Mouse (Mus musculus) limb, embryonic 11.5 days (tissue): Measurements from ENCODE around the gene Mei1. TPM values are rescaled to one million over a fixed set of nuclear protein-coding genes. Genes with fewer than 3 reads are reported as not detected.

Source experiments
- ATAC-seq: fragments of 200-750 bp; cut with Nextera tagmentation; 2 replicates; pipeline ENCODE4 v1.8.0; 2017; ENCODE audit warnings: low read depth; ENCODE audit not compliant: insufficient number of reproducible peaks, low FRiP score, low TSS enrichment
- DNase-seq: peaks from one replicate; pipeline ENCODE4 v3.0.0-alpha.2; 2015; ENCODE audit warnings: low spot score
- H3K27ac ChIP-seq: fragments of 300-500 bp; sonication (generic); replicated peaks from 2 replicates; pipeline ENCODE4 v1.5.1; 2014; ENCODE audit warnings: low read depth, mild to moderate bottlenecking, low read length
- H3K27me3 ChIP-seq: fragments of 300-500 bp; sonication (generic); 2 replicates; pipeline ENCODE4 v1.6.1; 2014; ENCODE audit warnings: mild to moderate bottlenecking, low read length, mixed read lengths; ENCODE audit not compliant: control insufficient read depth, insufficient read depth
- H3K36me3 ChIP-seq: fragments of 300-500 bp; sonication (generic); 2 replicates; pipeline ENCODE4 v1.6.1; 2014; ENCODE audit warnings: mild to moderate bottlenecking, low read length, moderate library complexity, mixed read lengths; ENCODE audit not compliant: control insufficient read depth, insufficient read depth
- H3K4me1 ChIP-seq: fragments of 300-500 bp; sonication (generic); 2 replicates; pipeline ENCODE4 v1.6.1; 2014; ENCODE audit warnings: low read length, mixed read lengths; ENCODE audit not compliant: control insufficient read depth, insufficient read depth
- H3K4me2 ChIP-seq: fragments of 300-500 bp; sonication (generic); 2 replicates; pipeline ENCODE4 v1.6.1; 2014; ENCODE audit warnings: low read depth, mild to moderate bottlenecking, moderate library complexity; ENCODE audit not compliant: severe bottlenecking
- H3K4me3 ChIP-seq: fragments of 300-500 bp; sonication (generic); 2 replicates; pipeline ENCODE4 v1.5.1; 2014; ENCODE audit warnings: low read depth, low read length
- H3K9ac ChIP-seq: fragments of 300-500 bp; sonication (generic); 2 replicates; pipeline ENCODE4 v1.6.1; 2014; ENCODE audit warnings: mild to moderate bottlenecking, low read length
- H3K9me3 ChIP-seq: fragments of 300-500 bp; sonication (generic); 2 replicates; pipeline ENCODE4 v1.6.1; 2016; ENCODE audit warnings: low read length; ENCODE audit not compliant: control insufficient read depth
- WGBS: fragments of 180-500 bp; shearing (Covaris S2); extraction: QIAGEN DNeasy Blood & Tissue Kit; methylation state at CpG from one replicate; pipeline ENCODE4 v1.1.7; 2014; 5-methylcytosine and 5-hydroxymethylcytosine counted together
- polyA plus RNA-seq: library from polyadenylated mRNA; unstranded; fragments of >200 nt; fragmentation: Nextera tagmentation; extraction: Ambion mirVana; gene quantifications from 2 replicates; pipeline ENCODE4 v1.2.1, GENCODE M21; 2014

The Mei1 gene
- polyA plus RNA-seq, 1 experiment from 2014 or later, result 0.05 TPM

- ATAC-seq (no peak), DNase-seq (no peak)
- Histone ChIP-seq H3K9me3 (no peaks in the 10 kb centered on the region), H3K4me2 (no peak overlapping the region), H3K4me1 (peaks cover 18% of the 10 kb centered on the region), H3K9ac (no peak overlapping the region), H3K4me3 (no peak overlapping the region), H3K27me3 (no peaks in the 10 kb centered on the region), H3K27ac (peak overlapping the region; percentile 2; the same call in 1 of the 2 replicates), H3K36me3 (no peaks in the 10 kb centered on the region)
- WGBS, result 79% methylated on average over 11 of the region's 11 CpGs
These were observed 91.2 kb downstream of the Mei1 start for GRCm38 (mm10) chr15:82160731-82161640.

- 78% methylated on average over 12 of the region's 12 CpGs for WGBS
- ATAC-seq (no peak), DNase-seq (no peak)
- Histone ChIP-seq H3K4me3 (no peak overlapping the region), H3K4me1 (peaks cover 28% of the 10 kb centered on the region), H3K9ac (no peak overlapping the region), H3K36me3 (no peaks in the 10 kb centered on the region), H3K9me3 (no peaks in the 10 kb centered on the region), H3K4me2 (no peak overlapping the region), H3K27ac (no peak overlapping the region), H3K27me3 (no peaks in the 10 kb centered on the region)
These were observed 92.3 kb downstream of the Mei1 start for GRCm38 (mm10) chr15:82161965-82162600.

- Histone ChIP-seq H3K36me3 (no peaks in the 10 kb centered on the region), H3K4me3 (no peak overlapping the region), H3K4me1 (peaks cover 26% of the 10 kb centered on the region), H3K27ac (no peak overlapping the region), H3K27me3 (no peaks in the 10 kb centered on the region), H3K4me2 (no peak overlapping the region), H3K9me3 (no peaks in the 10 kb centered on the region), H3K9ac (no peak overlapping the region)
- DNase-seq (no peak), ATAC-seq (no peak)
- WGBS, result 85% methylated on average over 10 of the region's 10 CpGs
These were observed 93.7 kb downstream of the Mei1 start for GRCm38 (mm10) chr15:82163356-82164060.

GRCm38 (mm10) chr15:82164061-82164399 lies 94.2 kb downstream of the Mei1 start:
- 61% methylated on average over 4 of the region's 4 CpGs for WGBS
- ATAC-seq (no peak), DNase-seq (no peak)
- H3K27me3 ChIP-seq, result no peaks in the 10 kb centered on the region
- no peaks in the 10 kb centered on the region for H3K36me3 ChIP-seq
- no peaks in the 10 kb centered on the region for H3K9me3 ChIP-seq
- no peak overlapping the region for H3K27ac ChIP-seq
- peaks cover 25% of the 10 kb centered on the region for H3K4me1 ChIP-seq
- no peak overlapping the region for H3K4me2 ChIP-seq
- H3K9ac ChIP-seq, result no peak overlapping the region
- no peak overlapping the region for H3K4me3 ChIP-seq

GRCm38 (mm10) chr15:82164496-82164895 lies 94.7 kb downstream of the Mei1 start:
- H3K27ac ChIP-seq, result no peak overlapping the region

GRCm38 (mm10) chr15:82165332-82166239 lies 95.8 kb downstream of the Mei1 start:
- H3K4me1 ChIP-seq, result peaks cover 25% of the 10 kb centered on the region
- ATAC-seq, result no peak
- no peak overlapping the region for H3K4me2 ChIP-seq
- WGBS, result 60% methylated on average over 8 of the region's 8 CpGs
- no peak overlapping the region for H3K9ac ChIP-seq
- DNase-seq, result peak; percentile 89
- H3K36me3 ChIP-seq, result 0 out of 2 replicates have a peak, but pooled peaks cover 6% of the 10 kb centered on the region
- no peak overlapping the region for H3K4me3 ChIP-seq
- H3K27me3 ChIP-seq, result no peaks in the 10 kb centered on the region
- H3K27ac ChIP-seq, result 0 out of 2 replicates have a peak overlapping the region, but pooled peaks have one; percentile 12
- no peaks in the 10 kb centered on the region for H3K9me3 ChIP-seq

More at GRCm38 (mm10) chr15:82164496-82164895, 94.7 kb downstream of the Mei1 start:
- H3K9ac ChIP-seq, result no peak overlapping the region
- no peak overlapping the region for H3K4me3 ChIP-seq
- H3K27me3 ChIP-seq, result no peaks in the 10 kb centered on the region
- DNase-seq (no peak), ATAC-seq (no peak)
- H3K4me1 ChIP-seq, result peaks cover 25% of the 10 kb centered on the region
- H3K36me3 ChIP-seq, result no peaks in the 10 kb centered on the region
- no peaks in the 10 kb centered on the region for H3K9me3 ChIP-seq
- 84% methylated on average over 7 of the region's 7 CpGs for WGBS
- no peak overlapping the region for H3K4me2 ChIP-seq

- no peak overlapping the region for H3K4me2 ChIP-seq
- DNase-seq, result no peak
These were observed 96.7 kb downstream of the Mei1 start for GRCm38 (mm10) chr15:82166240-82167100.

More at GRCm38 (mm10) chr15:82166240-82167100, 96.7 kb downstream of the Mei1 start:
- H3K27me3 ChIP-seq, result no peaks in the 10 kb centered on the region
- H3K9ac ChIP-seq, result no peak overlapping the region
- H3K4me1 ChIP-seq, result peaks cover 23% of the 10 kb centered on the region
- no peak overlapping the region for H3K4me3 ChIP-seq
- no peak for ATAC-seq
- H3K27ac ChIP-seq, result no peak overlapping the region
- no peaks in the 10 kb centered on the region for H3K9me3 ChIP-seq
- WGBS, result 71% methylated on average over 22 of the region's 22 CpGs
- peaks cover 13% of the 10 kb centered on the region for H3K36me3 ChIP-seq
